Mouse (Mus musculus): Measurements from ENCODE around the gene Zfp661. TPM values are rescaled to one million over a fixed set of nuclear protein-coding genes. Genes with fewer than 3 reads are reported as not detected.

Gene Zfp661
- total and polyA plus RNA-seq, 2 experiments = 2.3 to 3.1 TPM

DNA sequence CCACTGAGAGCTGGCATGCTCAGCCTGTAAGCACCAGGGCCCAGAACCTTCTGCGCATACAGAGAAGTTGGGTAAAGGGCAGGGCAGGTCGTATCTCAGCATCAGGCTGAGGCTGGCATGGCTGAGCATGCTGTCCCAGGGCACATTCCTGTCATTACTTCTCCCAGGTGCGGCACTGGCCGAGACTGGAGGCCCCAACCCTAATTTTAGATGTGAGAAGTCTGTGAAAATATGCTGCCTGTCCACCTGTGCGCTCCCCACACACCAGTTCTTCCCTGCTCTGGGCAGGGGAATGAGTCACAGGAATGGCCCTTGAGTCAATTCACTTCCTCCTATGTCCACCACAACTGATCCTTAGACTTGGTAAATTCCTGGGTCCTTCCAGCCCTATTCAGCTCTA is 38.8 kb upstream of the Zfp661 start:
- Histone ChIP-seq H3K9ac (ENCODE audit: low read depth, low read length) (no peak overlapping the region), H3K27me3 (ENCODE audit: control insufficient read depth, insufficient read depth, low read length) (no peaks in the 10 kb centered on the region), H3K4me3 (ENCODE audit: insufficient read depth, low read depth, low read length) (no peak overlapping the region), H3K79me2 (ENCODE audit: control insufficient read depth, insufficient read depth, low read length) (no peaks in the 10 kb centered on the region), H3K27ac (replicated peaks; ENCODE audit: insufficient read depth, low read depth, low read length) (no peak overlapping the region), H3K36me3 (ENCODE audit: control insufficient read depth, insufficient read depth, low read length) (no peaks in the 10 kb centered on the region), H3K4me1 (ENCODE audit: control insufficient read depth, insufficient read depth, low read length) (no peaks in the 10 kb centered on the region)
- no peak for DNase-seq (ENCODE audit: extremely low read depth, low read depth, low spot score)
- 72% methylated on average over 5 of the region's 5 CpGs for WGBS
- TF ChIP-seq POLR2A (IDR thresholded peaks at IDR 0.05; ENCODE audit: extremely low read depth, insufficient read depth, low read length) = no peak
- no peak for TF ChIP-seq CTCF (IDR thresholded peaks at IDR 0.05; ENCODE audit: low read depth, low read length)

- no peak overlapping the region for H3K9ac ChIP-seq (ENCODE audit: low read depth, low read length)
- H3K36me3 ChIP-seq (ENCODE audit: control insufficient read depth, insufficient read depth, low read length) = no peaks in the 10 kb centered on the region
- H3K27me3 ChIP-seq (ENCODE audit: control insufficient read depth, insufficient read depth, low read length) = no peaks in the 10 kb centered on the region
- H3K4me1 ChIP-seq (ENCODE audit: control insufficient read depth, insufficient read depth, low read length) = no peaks in the 10 kb centered on the region
- no peak for DNase-seq (ENCODE audit: extremely low read depth, low read depth, low spot score)
- no peak overlapping the region for H3K4me3 ChIP-seq (ENCODE audit: insufficient read depth, low read depth, low read length)
- TF ChIP-seq POLR2A (IDR thresholded peaks at IDR 0.05; ENCODE audit: extremely low read depth, insufficient read depth, low read length) = no peak
- TF ChIP-seq CTCF (IDR thresholded peaks at IDR 0.05; ENCODE audit: low read depth, low read length) = no peak
- no peaks in the 10 kb centered on the region for H3K79me2 ChIP-seq (ENCODE audit: control insufficient read depth, insufficient read depth, low read length)
- WGBS = 93% methylated on average over 2 of the region's 2 CpGs
- H3K27ac ChIP-seq (replicated peaks; ENCODE audit: insufficient read depth, low read depth, low read length) = no peak overlapping the region
These were observed 37.9 kb upstream of the Zfp661 start for GRCm38 (mm10) chr2:127624786-127625185.

- Histone ChIP-seq H3K79me2 (ENCODE audit: control insufficient read depth, insufficient read depth, low read length) (no peaks in the 10 kb centered on the region), H3K4me3 (ENCODE audit: insufficient read depth, low read depth, low read length) (no peak overlapping the region), H3K27me3 (ENCODE audit: control insufficient read depth, insufficient read depth, low read length) (no peaks in the 10 kb centered on the region), H3K27ac (replicated peaks; ENCODE audit: insufficient read depth, low read depth, low read length) (no peak overlapping the region), H3K9ac (ENCODE audit: low read depth, low read length) (no peak overlapping the region), H3K4me1 (ENCODE audit: control insufficient read depth, insufficient read depth, low read length) (peaks cover 2% of the 10 kb centered on the region; the same call in 1 of the 2 replicates), H3K36me3 (ENCODE audit: control insufficient read depth, insufficient read depth, low read length) (no peaks in the 10 kb centered on the region)
- 44% methylated on average over 3 of the region's 3 CpGs for WGBS
- DNase-seq (ENCODE audit: extremely low read depth, low read depth, low spot score) = no peak
- no peak for TF ChIP-seq CTCF (IDR thresholded peaks at IDR 0.05; ENCODE audit: low read depth, low read length)
- no peak for TF ChIP-seq POLR2A (IDR thresholded peaks at IDR 0.05; ENCODE audit: extremely low read depth, insufficient read depth, low read length)
These were observed 35.2 kb upstream of the Zfp661 start for GRCm38 (mm10) chr2:127622065-127622464.

GRCm38 (mm10) chr2:127619311-127619710 is 32.4 kb upstream of the Zfp661 start:
- H3K4me3 ChIP-seq (ENCODE audit: insufficient read depth, low read depth, low read length) = no peak overlapping the region
- DNase-seq (ENCODE audit: extremely low read depth, low read depth, low spot score) = no peak
- H3K4me1 ChIP-seq (ENCODE audit: control insufficient read depth, insufficient read depth, low read length) = peaks cover 2% of the 10 kb centered on the region; the same call in 1 of the 2 replicates
- no peaks in the 10 kb centered on the region for H3K27me3 ChIP-seq (ENCODE audit: control insufficient read depth, insufficient read depth, low read length)
- 81% methylated on average over 3 of the region's 3 CpGs for WGBS
- H3K9ac ChIP-seq (ENCODE audit: low read depth, low read length) = no peak overlapping the region
- no peaks in the 10 kb centered on the region for H3K36me3 ChIP-seq (ENCODE audit: control insufficient read depth, insufficient read depth, low read length)
- no peak overlapping the region for H3K27ac ChIP-seq (replicated peaks; ENCODE audit: insufficient read depth, low read depth, low read length)
- TF ChIP-seq CTCF (IDR thresholded peaks at IDR 0.05; ENCODE audit: low read depth, low read length) (no peak), POLR2A (IDR thresholded peaks at IDR 0.05; ENCODE audit: extremely low read depth, insufficient read depth, low read length) (no peak)
- no peaks in the 10 kb centered on the region for H3K79me2 ChIP-seq (ENCODE audit: control insufficient read depth, insufficient read depth, low read length)

DNA sequence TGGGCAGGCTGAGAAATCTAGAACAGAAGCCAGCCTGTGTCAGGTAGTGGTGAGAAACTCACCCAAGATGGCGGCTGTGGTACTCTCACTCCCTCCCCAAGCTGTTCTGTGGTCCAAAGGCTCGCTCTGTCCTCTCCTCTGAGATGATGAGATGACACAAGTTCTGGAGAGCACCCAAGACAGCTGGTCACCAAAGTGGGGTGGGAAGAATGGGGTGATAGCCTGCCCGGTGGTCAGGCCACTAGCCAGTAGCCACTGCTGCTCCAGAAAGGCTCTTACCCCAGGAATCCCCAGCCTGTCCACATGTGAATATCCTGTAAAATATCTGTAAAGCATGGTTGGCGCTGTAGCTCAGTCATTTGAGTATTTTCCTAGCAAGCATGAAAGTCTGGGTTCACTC is 25.4 kb upstream of the Zfp661 start:
- WGBS = 92% methylated on average over 4 of the region's 4 CpGs
- Histone ChIP-seq H3K27me3 (ENCODE audit: control insufficient read depth, insufficient read depth, low read length) (no peaks in the 10 kb centered on the region), H3K27ac (replicated peaks; ENCODE audit: insufficient read depth, low read depth, low read length) (no peak overlapping the region), H3K4me3 (ENCODE audit: insufficient read depth, low read depth, low read length) (no peak overlapping the region), H3K79me2 (ENCODE audit: control insufficient read depth, insufficient read depth, low read length) (no peaks in the 10 kb centered on the region), H3K4me1 (ENCODE audit: control insufficient read depth, insufficient read depth, low read length) (no peaks in the 10 kb centered on the region), H3K9ac (ENCODE audit: low read depth, low read length) (no peak overlapping the region), H3K36me3 (ENCODE audit: control insufficient read depth, insufficient read depth, low read length) (no peaks in the 10 kb centered on the region)
- TF ChIP-seq POLR2A (IDR thresholded peaks at IDR 0.05; ENCODE audit: extremely low read depth, insufficient read depth, low read length) (no peak), CTCF (IDR thresholded peaks at IDR 0.05; ENCODE audit: low read depth, low read length) (no peak)
- no peak for DNase-seq (ENCODE audit: extremely low read depth, low read depth, low spot score)

DNA sequence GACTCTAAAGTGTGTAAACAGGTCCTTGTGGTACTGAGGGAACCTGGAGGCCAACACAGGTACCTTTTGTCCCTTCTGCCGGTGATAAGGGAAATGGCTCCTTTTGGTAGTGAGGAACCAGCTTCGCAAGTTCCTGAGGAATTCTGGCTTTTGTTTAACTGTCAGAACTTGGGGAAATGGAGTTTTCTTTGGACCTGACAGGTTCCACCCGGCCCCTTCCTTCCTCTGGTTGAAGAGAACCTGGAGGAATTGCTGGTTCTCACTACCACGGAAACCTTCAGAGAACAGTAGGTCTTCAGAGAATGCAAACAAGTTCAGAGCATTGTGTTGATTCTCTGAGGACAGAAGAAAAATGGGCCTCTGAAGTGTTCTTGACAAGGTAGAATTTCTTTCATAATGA is 24.5 kb upstream of the Zfp661 start:
- no peaks in the 10 kb centered on the region for H3K4me1 ChIP-seq (ENCODE audit: control insufficient read depth, insufficient read depth, low read length)
- TF ChIP-seq CTCF (IDR thresholded peaks at IDR 0.05; ENCODE audit: low read depth, low read length) (no peak), POLR2A (IDR thresholded peaks at IDR 0.05; ENCODE audit: extremely low read depth, insufficient read depth, low read length) (no peak)
- no peak overlapping the region for H3K4me3 ChIP-seq (ENCODE audit: insufficient read depth, low read depth, low read length)
- no peak for DNase-seq (ENCODE audit: extremely low read depth, low read depth, low spot score)
- H3K27ac ChIP-seq (replicated peaks; ENCODE audit: insufficient read depth, low read depth, low read length) = no peak overlapping the region
- no peaks in the 10 kb centered on the region for H3K79me2 ChIP-seq (ENCODE audit: control insufficient read depth, insufficient read depth, low read length)
- no peaks in the 10 kb centered on the region for H3K36me3 ChIP-seq (ENCODE audit: control insufficient read depth, insufficient read depth, low read length)
- 69% methylated on average over 4 of the region's 4 CpGs for WGBS
- no peaks in the 10 kb centered on the region for H3K27me3 ChIP-seq (ENCODE audit: control insufficient read depth, insufficient read depth, low read length)
- H3K9ac ChIP-seq (ENCODE audit: low read depth, low read length) = no peak overlapping the region

Measured in liver, adult 2 months (tissue).